Mouse (Mus musculus): ENCODE measurements around the gene Myo1a. TPM values are rescaled to one million over a fixed set of nuclear protein-coding genes. Genes with fewer than 3 reads are reported as not detected.

Gene Myo1a
- polyA plus RNA-seq (2014; fragmentation: Illumina TruSeq; extraction: RNeasy Lipid Tissue Mini Kit (QIAGEN cat#74804); ENCODE audit: low read depth, low replicate concordance) = not detected

DNA sequence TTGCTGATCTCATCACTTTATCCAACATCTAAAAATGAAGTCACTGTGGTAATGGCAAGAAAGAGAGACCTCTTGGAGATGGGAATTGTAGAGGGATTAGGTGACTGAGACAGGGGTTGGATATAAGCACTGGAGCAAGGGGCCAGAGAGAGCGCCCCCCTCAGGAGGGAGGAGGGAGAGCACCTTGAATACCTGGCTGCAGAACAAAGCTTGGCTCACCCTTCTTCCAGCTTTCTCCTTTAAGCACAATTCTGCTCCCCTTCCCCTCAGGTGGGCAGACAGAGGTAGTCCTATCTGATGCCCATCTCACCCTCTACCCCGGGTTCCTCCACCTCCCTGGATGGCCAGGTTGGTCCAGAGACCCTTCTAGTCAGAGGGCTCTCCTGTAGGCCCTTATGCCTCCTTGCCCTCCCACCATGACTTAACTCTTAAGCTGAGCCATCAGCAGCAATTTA, at the start of gene Myo1a:
Gene Myo1a (plus strand): TSS at position 405 of the 455 bp plus-strand sequence.

DNA sequence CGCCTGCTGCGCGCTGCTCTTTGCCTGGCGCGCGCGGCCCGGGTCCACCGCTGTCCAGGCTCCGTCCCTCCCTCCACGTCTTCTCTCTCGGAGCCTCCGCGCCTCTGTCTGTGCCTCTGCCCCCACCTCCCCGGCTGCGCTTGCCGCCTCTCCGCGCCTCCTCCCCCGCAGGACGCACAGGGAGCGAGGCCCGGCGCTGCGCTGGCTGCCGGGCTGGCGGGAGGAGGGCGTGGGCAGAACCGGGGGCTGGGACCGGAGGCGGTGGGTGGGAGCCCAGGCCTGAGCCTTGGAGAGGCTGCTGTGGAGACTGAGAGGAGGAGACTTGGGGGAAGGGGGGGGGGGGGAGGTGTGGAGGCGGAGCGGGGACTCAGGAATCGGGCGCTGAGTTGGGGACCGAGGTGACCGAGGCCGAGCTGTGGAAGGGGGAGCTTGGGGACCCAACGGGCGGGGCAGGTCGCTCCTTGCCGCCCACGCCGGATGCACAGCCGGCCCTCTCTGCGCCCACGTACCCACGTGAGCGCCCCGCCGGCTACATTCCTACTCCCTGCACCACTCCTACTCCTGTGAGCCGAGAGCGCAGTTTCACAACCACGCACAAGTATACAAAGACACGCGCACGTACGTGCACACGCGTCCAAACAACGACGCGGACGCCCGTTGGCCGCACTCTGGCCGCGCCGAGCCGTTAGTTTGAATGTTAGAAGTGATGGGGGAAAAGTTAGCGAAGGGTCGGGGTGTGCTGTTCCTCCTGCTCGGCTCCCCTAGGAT, 38.3 kb upstream of the Myo1a start, which contains the start of gene Nemp1:
Gene Nemp1 (plus strand): TSS at position 401 of the 768 bp plus-strand sequence.

DNA sequence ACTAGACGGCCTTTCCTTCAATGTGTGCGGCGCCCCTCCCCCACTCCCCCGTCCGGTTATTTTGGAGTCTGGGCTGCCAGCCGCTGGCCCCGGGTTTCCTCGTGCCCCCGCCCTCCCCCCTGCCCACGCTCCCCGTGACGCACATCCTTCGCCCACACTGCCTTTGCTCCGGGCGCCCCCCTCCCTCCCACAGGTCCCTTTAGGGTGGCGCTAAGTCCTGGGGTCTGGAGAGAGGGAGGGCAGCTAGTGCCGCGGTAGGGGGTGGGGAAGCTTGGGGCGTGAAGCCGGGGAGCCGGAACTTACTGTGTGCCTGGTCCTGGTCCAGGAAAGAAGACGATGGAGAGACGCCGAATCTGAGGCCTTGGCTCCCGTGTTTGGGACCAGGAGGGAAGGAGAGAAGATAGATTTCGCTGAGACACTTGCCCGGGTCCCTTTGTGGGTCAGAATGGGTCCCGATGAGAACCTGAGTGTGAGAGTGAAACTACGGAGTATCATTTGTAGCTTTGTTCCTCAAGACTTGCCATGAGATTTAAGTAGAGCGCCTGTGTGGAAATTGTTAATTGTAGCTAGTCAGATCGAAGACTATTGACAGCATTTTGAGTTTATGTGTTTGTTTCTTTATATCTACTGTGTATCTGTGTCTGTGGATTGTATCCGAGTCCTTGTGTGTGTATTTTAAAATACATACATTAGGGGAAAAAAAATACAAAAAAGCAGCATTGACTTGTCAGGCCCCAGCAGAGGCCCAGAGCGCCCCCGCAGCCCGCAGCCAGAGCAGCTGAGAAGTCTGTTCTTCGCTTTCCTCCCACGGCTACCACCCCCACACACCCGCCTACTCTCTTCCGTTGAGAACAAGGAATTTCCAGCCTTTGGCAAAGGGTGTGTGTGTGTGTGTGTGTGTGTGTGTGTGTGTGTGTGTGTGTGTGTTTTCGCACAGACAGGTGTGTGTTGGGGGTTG, 36.6 kb upstream of the Myo1a start, which contains the start of gene Nab2:
Gene Nab2 (minus strand): TSS at position 476 of the 958 bp plus-strand sequence.

DNA sequence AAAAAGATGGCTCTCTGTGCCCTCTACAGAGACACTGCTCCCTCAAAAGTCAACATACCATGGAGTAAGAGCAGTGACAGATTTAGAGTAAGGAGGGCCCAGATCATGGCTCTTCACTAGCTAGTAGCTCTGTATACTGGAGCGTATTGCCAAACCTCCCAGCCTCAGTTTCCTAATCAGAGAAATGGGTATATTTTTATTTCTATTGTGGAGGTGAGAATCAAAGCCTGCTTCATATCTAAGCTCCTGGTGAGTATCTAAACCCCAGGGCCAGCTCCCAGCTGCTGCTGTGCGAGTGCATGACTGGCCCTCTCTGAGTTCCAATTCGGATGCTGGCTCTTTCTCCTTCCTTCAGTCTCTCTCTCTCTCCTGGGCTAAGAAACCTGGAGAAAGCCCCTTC, 19.2 kb downstream of the Myo1a start, which contains the start of gene Tac2:
Gene Tac2 (plus strand): TSS at position 301 of the 400 bp plus-strand sequence.

DNA sequence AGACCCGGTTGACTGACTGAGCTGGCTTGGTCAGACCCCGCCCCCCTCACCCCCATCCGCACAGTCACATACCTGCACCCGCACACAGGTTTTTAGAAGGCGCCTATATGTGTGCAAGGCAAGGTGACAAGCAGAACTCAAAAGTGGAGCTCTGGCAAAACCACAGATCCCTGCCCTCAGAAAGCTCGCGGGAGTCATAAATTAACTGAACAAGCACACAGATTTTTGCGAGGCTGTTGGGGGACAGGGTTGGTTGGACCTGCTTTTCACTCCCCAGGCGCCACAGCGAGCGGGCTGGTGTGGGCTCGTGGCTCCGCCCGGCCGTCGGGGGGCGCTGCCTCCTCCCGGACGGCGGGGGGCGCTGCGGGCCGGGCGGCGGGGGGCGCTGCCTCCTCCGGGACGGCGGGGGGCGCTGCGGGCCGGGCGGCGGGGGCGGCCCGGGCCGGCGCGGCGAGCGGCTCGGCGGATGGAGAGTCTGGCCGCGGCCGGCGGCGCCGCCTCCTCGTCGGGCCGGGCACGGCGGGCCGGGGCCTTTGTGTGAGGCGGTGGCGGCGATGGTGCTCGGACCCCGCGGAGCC, 34.2 kb downstream of the Myo1a start, which contains the start of gene Zbtb39:
Gene Zbtb39 (plus strand): TSS at position 456 of the 578 bp plus-strand sequence.

DNA sequence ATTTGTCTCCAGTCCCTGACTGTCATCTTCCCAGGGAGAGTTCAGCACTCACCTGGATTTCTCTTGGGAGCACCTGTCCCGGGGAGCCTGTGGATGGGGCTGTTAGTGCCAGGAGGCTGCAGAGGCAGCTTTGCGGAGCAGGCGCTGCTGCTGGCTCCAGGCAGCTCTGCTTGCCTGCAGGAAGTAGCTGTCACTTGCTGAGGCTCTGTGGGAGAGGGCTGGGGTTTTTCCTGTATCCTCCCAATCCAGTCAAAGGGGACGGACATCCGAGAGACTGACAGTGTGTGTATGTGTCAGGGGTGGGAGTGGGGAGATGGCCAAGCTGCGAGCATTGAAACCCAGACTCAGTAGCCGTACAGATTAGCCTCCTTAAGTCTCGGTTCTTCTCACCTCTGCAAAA, 46.6 kb downstream of the Myo1a start, which contains the start of gene Gpr182:
Gene Gpr182 (minus strand): TSS at position 185 of the 400 bp plus-strand sequence.

DNA sequence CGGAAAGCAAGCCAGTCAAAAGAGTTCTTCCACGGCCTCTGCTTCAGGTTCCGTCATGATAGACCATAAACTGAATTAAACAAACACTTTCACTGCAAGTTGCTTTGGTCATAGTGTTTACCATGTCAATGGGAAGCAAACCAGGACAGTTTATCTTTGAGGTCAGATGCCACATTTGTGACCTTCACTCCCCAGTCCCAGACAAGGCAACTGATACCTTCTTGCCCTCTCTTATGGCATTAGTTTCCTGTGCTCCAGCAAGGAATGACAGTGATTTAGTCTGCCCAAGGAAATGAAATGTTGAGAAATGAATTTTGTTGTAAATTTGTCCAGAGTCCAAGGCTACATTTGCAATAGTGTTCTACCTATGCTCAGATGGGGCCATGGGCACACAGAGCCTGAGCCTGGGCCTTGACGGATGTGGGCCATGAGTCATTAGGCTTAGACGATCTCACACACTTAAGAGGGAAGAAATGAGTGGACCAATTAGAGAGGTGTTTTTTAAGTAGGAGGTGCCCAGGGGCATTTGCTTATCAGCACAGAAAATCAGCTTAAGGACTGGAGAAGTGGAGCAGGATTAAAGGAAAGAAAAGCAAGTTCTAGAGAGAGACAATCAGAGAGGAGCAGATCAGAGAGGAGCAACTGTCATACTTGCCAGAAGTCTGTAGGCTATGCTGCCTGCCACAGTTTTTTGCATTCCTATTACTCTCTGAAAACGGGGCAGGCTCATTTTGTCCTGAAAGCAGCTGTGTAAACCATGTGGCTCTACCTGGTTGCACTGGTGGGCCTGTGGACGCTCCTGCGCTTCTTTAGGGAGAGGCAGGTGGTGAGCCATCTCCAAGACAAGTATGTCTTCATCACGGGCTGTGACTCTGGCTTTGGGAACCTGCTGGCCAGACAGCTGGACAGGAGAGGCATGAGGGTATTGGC, 54.5 kb downstream of the Myo1a start, which contains the start of the genes Rdh1 and Rdh16f1:
Gene Rdh1 (plus strand): TSS at position 541 of the 930 bp plus-strand sequence.
Gene Rdh16f1 (plus strand): TSS at position 607 of the 930 bp plus-strand sequence.

Other genes starting within 250 kb of the Myo1a start
- not detected for gene Stac3, start 203.5 kb upstream of the Myo1a start, polyA plus RNA-seq (2014; fragmentation: Illumina TruSeq; extraction: RNeasy Lipid Tissue Mini Kit (QIAGEN cat#74804); ENCODE audit: low read depth, low replicate concordance)
- gene Ndufa4l2, start 190.2 kb upstream of the Myo1a start, polyA plus RNA-seq (2014; fragmentation: Illumina TruSeq; extraction: RNeasy Lipid Tissue Mini Kit (QIAGEN cat#74804); ENCODE audit: low read depth, low replicate concordance) = not detected
- 22.0 TPM for gene Shmt2, start 182.7 kb upstream of the Myo1a start, polyA plus RNA-seq (2014; fragmentation: Illumina TruSeq; extraction: RNeasy Lipid Tissue Mini Kit (QIAGEN cat#74804); ENCODE audit: low read depth, low replicate concordance)
- gene Nxph4, start 170.6 kb upstream of the Myo1a start, polyA plus RNA-seq (2014; fragmentation: Illumina TruSeq; extraction: RNeasy Lipid Tissue Mini Kit (QIAGEN cat#74804); ENCODE audit: low read depth, low replicate concordance) = not detected
- gene Lrp1, start 84.0 kb upstream of the Myo1a start, polyA plus RNA-seq (2014; fragmentation: Illumina TruSeq; extraction: RNeasy Lipid Tissue Mini Kit (QIAGEN cat#74804); ENCODE audit: low read depth, low replicate concordance) = 30.4 TPM
- gene Stat6, start 62.2 kb upstream of the Myo1a start, polyA plus RNA-seq (2014; fragmentation: Illumina TruSeq; extraction: RNeasy Lipid Tissue Mini Kit (QIAGEN cat#74804); ENCODE audit: low read depth, low replicate concordance) = 15.3 TPM
- gene Nemp1, start 38.3 kb upstream of the Myo1a start, polyA plus RNA-seq (2014; fragmentation: Illumina TruSeq; extraction: RNeasy Lipid Tissue Mini Kit (QIAGEN cat#74804); ENCODE audit: low read depth, low replicate concordance) = 4.2 TPM
- 1.2 TPM for gene Nab2, start 36.6 kb upstream of the Myo1a start, polyA plus RNA-seq (2014; fragmentation: Illumina TruSeq; extraction: RNeasy Lipid Tissue Mini Kit (QIAGEN cat#74804); ENCODE audit: low read depth, low replicate concordance)
- not detected for gene Tac2, start 19.3 kb downstream of the Myo1a start, polyA plus RNA-seq (2014; fragmentation: Illumina TruSeq; extraction: RNeasy Lipid Tissue Mini Kit (QIAGEN cat#74804); ENCODE audit: low read depth, low replicate concordance)
- gene Zbtb39, start 34.4 kb downstream of the Myo1a start, polyA plus RNA-seq (2014; fragmentation: Illumina TruSeq; extraction: RNeasy Lipid Tissue Mini Kit (QIAGEN cat#74804); ENCODE audit: low read depth, low replicate concordance) = 3.2 TPM
- gene Gpr182, start 46.6 kb downstream of the Myo1a start, polyA plus RNA-seq (2014; fragmentation: Illumina TruSeq; extraction: RNeasy Lipid Tissue Mini Kit (QIAGEN cat#74804); ENCODE audit: low read depth, low replicate concordance) = 4.1 TPM
- gene Rdh1, start 54.6 kb downstream of the Myo1a start, polyA plus RNA-seq (2014; fragmentation: Illumina TruSeq; extraction: RNeasy Lipid Tissue Mini Kit (QIAGEN cat#74804); ENCODE audit: low read depth, low replicate concordance) = 0.48 TPM
- gene Rdh16f1, start 54.6 kb downstream of the Myo1a start, polyA plus RNA-seq (2014; fragmentation: Illumina TruSeq; extraction: RNeasy Lipid Tissue Mini Kit (QIAGEN cat#74804); ENCODE audit: low read depth, low replicate concordance) = 0.74 TPM
- gene Rdh9, start 71.2 kb downstream of the Myo1a start, polyA plus RNA-seq (2014; fragmentation: Illumina TruSeq; extraction: RNeasy Lipid Tissue Mini Kit (QIAGEN cat#74804); ENCODE audit: low read depth, low replicate concordance) = 71.6 TPM
- gene Rdh16, start 96.0 kb downstream of the Myo1a start, polyA plus RNA-seq (2014; fragmentation: Illumina TruSeq; extraction: RNeasy Lipid Tissue Mini Kit (QIAGEN cat#74804); ENCODE audit: low read depth, low replicate concordance) = 120 TPM
- not detected for gene Rdh19, start 144.8 kb downstream of the Myo1a start, polyA plus RNA-seq (2014; fragmentation: Illumina TruSeq; extraction: RNeasy Lipid Tissue Mini Kit (QIAGEN cat#74804); ENCODE audit: low read depth, low replicate concordance)
- gene Rdh16f2, start 161.3 kb downstream of the Myo1a start, polyA plus RNA-seq (2014; fragmentation: Illumina TruSeq; extraction: RNeasy Lipid Tissue Mini Kit (QIAGEN cat#74804); ENCODE audit: low read depth, low replicate concordance) = 138 TPM
- 595 TPM for gene Rdh7, start 183.6 kb downstream of the Myo1a start, polyA plus RNA-seq (2014; fragmentation: Illumina TruSeq; extraction: RNeasy Lipid Tissue Mini Kit (QIAGEN cat#74804); ENCODE audit: low read depth, low replicate concordance)
- 27.0 TPM for gene Sdr9c7, start 193.3 kb downstream of the Myo1a start, polyA plus RNA-seq (2014; fragmentation: Illumina TruSeq; extraction: RNeasy Lipid Tissue Mini Kit (QIAGEN cat#74804); ENCODE audit: low read depth, low replicate concordance)